Mouse (Mus musculus) myocyte (in vitro differentiated cells): ENCODE measurements around the gene Sox9. TPM values are rescaled to one million over a fixed set of nuclear protein-coding genes. Genes with fewer than 3 reads are reported as not detected.

ENCODE experiments used
- H3K27me3 ChIP-seq: one replicate; pipeline ENCODE4 v1.6.1; 2011; ENCODE audit not compliant: control insufficient read depth, insufficient read depth, insufficient read length
- H3K36me3 ChIP-seq: one replicate; pipeline ENCODE4 v1.6.1; 2011; ENCODE audit not compliant: control insufficient read depth, insufficient read depth
- H3K4me2 ChIP-seq: one replicate; pipeline ENCODE4 v1.6.1; 2011; ENCODE audit warnings: low read depth, control low read depth
- H3K4me3 ChIP-seq: one replicate; pipeline ENCODE4 v1.5.1; 2011; ENCODE audit warnings: mild to moderate bottlenecking, control low read depth, moderate library complexity
- H3K79me2 ChIP-seq: one replicate; pipeline ENCODE4 v1.6.1; 2011; ENCODE audit not compliant: control insufficient read depth, insufficient read depth
- H3ac ChIP-seq: one replicate; pipeline ENCODE4 v1.6.1; 2011; ENCODE audit not compliant: control insufficient read depth, insufficient read length
- CEBPB ChIP-seq: IDR thresholded peaks from 2 replicates; pipeline ENCODE4 v1.6.1; 2011; ENCODE audit warnings: mild to moderate bottlenecking, moderate library complexity; ENCODE audit not compliant: poor library complexity, insufficient read depth, severe bottlenecking
- E2F4 ChIP-seq: IDR thresholded peaks from one replicate; pipeline ENCODE4 v1.6.1; 2011; ENCODE audit warnings: mild to moderate bottlenecking, control low read depth, moderate library complexity; ENCODE audit not compliant: insufficient read depth
- MAX ChIP-seq: IDR thresholded peaks from one replicate; pipeline ENCODE4 v1.6.1; 2011; ENCODE audit warnings: low read depth, mild to moderate bottlenecking, control low read depth
- MYOD1 ChIP-seq, 3 experiments: IDR thresholded peaks; one replicate each; pipeline ENCODE4 v1.6.1; 2011; ENCODE audit warnings: control low read depth in 2 of 3, low read depth in 2 of 3, mild to moderate bottlenecking in 2 of 3, moderate library complexity in 1 of 3; ENCODE audit not compliant: insufficient read length in 2 of 3, control insufficient read depth in 1 of 3
- MYOG ChIP-seq, 3 experiments: IDR thresholded peaks; one replicate each; pipeline ENCODE4 v1.6.1; 2011; ENCODE audit warnings: control low read depth in 2 of 3, low read depth in 2 of 3, mild to moderate bottlenecking in 2 of 3; ENCODE audit not compliant: insufficient read length in 2 of 3, control insufficient read depth in 1 of 3, insufficient read depth in 1 of 3
- POLR2A ChIP-seq: IDR thresholded peaks from one replicate; pipeline ENCODE4 v1.6.1; 2011; ENCODE audit warnings: low read depth, mild to moderate bottlenecking, control low read depth, moderate library complexity; ENCODE audit not compliant: insufficient read length
- POLR2AphosphoS2 ChIP-seq: IDR thresholded peaks from one replicate; pipeline ENCODE4 v1.6.1; 2011; ENCODE audit warnings: low read depth, control low read depth; ENCODE audit not compliant: insufficient read length
- REST ChIP-seq: IDR thresholded peaks from one replicate; pipeline ENCODE4 v1.6.1; 2011; ENCODE audit warnings: mild to moderate bottlenecking, control low read depth, moderate library complexity; ENCODE audit not compliant: insufficient read depth, insufficient read length
- SRF ChIP-seq: IDR thresholded peaks from one replicate; pipeline ENCODE4 v1.6.1; 2011; ENCODE audit warnings: low read depth; ENCODE audit not compliant: control insufficient read depth, insufficient read length
- TCF12 ChIP-seq: IDR thresholded peaks from one replicate; pipeline ENCODE4 v1.6.1; 2011; ENCODE audit warnings: mild to moderate bottlenecking, control low read depth; ENCODE audit not compliant: poor library complexity, insufficient read depth, severe bottlenecking
- TCF3 ChIP-seq: IDR thresholded peaks from one replicate; pipeline ENCODE4 v1.6.1; 2011; ENCODE audit warnings: low read depth, control low read depth; ENCODE audit not compliant: insufficient read length
- USF1 ChIP-seq: IDR thresholded peaks from one replicate; pipeline ENCODE4 v1.6.1; 2011; ENCODE audit warnings: low read depth, mild to moderate bottlenecking, control low read depth, moderate library complexity
- polyA plus RNA-seq: library from polyadenylated mRNA; unstranded; fragments of >200 nt; fragmentation: generic; extraction: Trizol; gene quantifications from one replicate; pipeline ENCODE4 v1.2.1, GENCODE M21; 2012; ENCODE audit warnings: missing spikeins

Sox9 gene
- 17.9 TPM for polyA plus RNA-seq

- Histone ChIP-seq H3K27me3 (no peaks in the 10 kb centered on the region), H3ac (peak within 1 kb of the TSS; percentile 66)
- TF ChIP-seq CEBPB (0 out of 2 replicates have a peak, but pooled peaks have one; percentile 5), POLR2A (peak; percentile 74), USF1 (no peak), MAX (no peak), POLR2AphosphoS2 (peak; percentile 75), TCF12 (no peak), MYOG (IDR thresholded peaks at IDR 0.05; ENCODE audit: control insufficient read depth in 1 of 3, insufficient read depth in 1 of 3, insufficient read length in 2 of 3, low read depth in 2 of 3) (no peak)
These were observed at the start of gene Sox9 for GRCm38 (mm10) chr11:112781994-112782356. Sox9 (plus strand) TSS chr11:112782224.

GRCm38 (mm10) chr11:112732401-112732800, 49.6 kb upstream of the Sox9 start:
- Histone ChIP-seq H3K4me2 (no peak overlapping the region), H3K79me2 (no peaks in the 10 kb centered on the region), H3K36me3 (no peaks in the 10 kb centered on the region), H3ac (no peak overlapping the region), H3K27me3 (no peaks in the 10 kb centered on the region), H3K4me3 (no peak overlapping the region)
- TF ChIP-seq USF1 (no peak), TCF3 (no peak), SRF (no peak), MAX (no peak), POLR2AphosphoS2 (no peak), MYOD1 (IDR thresholded peaks at IDR 0.05; ENCODE audit: control insufficient read depth in 1 of 3, insufficient read length in 2 of 3, low read depth in 2 of 3) (no peak), MYOG (IDR thresholded peaks at IDR 0.05; ENCODE audit: control insufficient read depth in 1 of 3, insufficient read depth in 1 of 3, insufficient read length in 2 of 3, low read depth in 2 of 3) (no peak)

More at GRCm38 (mm10) chr11:112781994-112782356, at the start of gene Sox9:
- Histone ChIP-seq H3K4me3 (peak within 1 kb of the TSS; percentile 98), H3K36me3 (peaks cover 23% of the 10 kb centered on the region), H3K79me2 (peaks cover 38% of the 10 kb centered on the region), H3K4me2 (peak within 1 kb of the TSS; percentile 76)

- no peak for TF ChIP-seq SRF
- no peak for TF ChIP-seq MYOD1 (IDR thresholded peaks at IDR 0.05; ENCODE audit: control insufficient read depth in 1 of 3, insufficient read length in 2 of 3, low read depth in 2 of 3)
- no peak for TF ChIP-seq TCF12
- no peak for TF ChIP-seq USF1
- TF ChIP-seq POLR2AphosphoS2: no peak
These were observed 45.0 kb upstream of the Sox9 start for GRCm38 (mm10) chr11:112737071-112737470.

GRCm38 (mm10) chr11:112739681-112740080, 42.3 kb upstream of the Sox9 start:
- Histone ChIP-seq H3K4me3 (no peak overlapping the region), H3ac (no peak overlapping the region), H3K79me2 (no peaks in the 10 kb centered on the region), H3K36me3 (no peaks in the 10 kb centered on the region), H3K27me3 (no peaks in the 10 kb centered on the region), H3K4me2 (no peak overlapping the region)
- TF ChIP-seq E2F4: no peak
- TF ChIP-seq REST: no peak
- no peak for TF ChIP-seq MYOD1 (IDR thresholded peaks at IDR 0.05; ENCODE audit: control insufficient read depth in 1 of 3, insufficient read length in 2 of 3, low read depth in 2 of 3)
- no peak for TF ChIP-seq USF1
- no peak for TF ChIP-seq MAX

More at GRCm38 (mm10) chr11:112737071-112737470, 45.0 kb upstream of the Sox9 start:
- Histone ChIP-seq H3K27me3 (no peaks in the 10 kb centered on the region), H3K4me3 (no peak overlapping the region), H3K79me2 (no peaks in the 10 kb centered on the region), H3K36me3 (no peaks in the 10 kb centered on the region), H3K4me2 (no peak overlapping the region), H3ac (no peak overlapping the region)

GRCm38 (mm10) chr11:112756516-112756915, 25.5 kb upstream of the Sox9 start:
- H3K36me3 ChIP-seq: no peaks in the 10 kb centered on the region
- TF ChIP-seq POLR2A: no peak
- no peak for TF ChIP-seq POLR2AphosphoS2
- TF ChIP-seq MAX: no peak
- TF ChIP-seq TCF12: no peak
- no peak for TF ChIP-seq E2F4
- no peak for TF ChIP-seq CEBPB
- no peak for TF ChIP-seq REST
- no peak for TF ChIP-seq MYOG (IDR thresholded peaks at IDR 0.05; ENCODE audit: control insufficient read depth in 1 of 3, insufficient read depth in 1 of 3, insufficient read length in 2 of 3, low read depth in 2 of 3)
- TF ChIP-seq USF1: no peak
- no peak for TF ChIP-seq SRF
- TF ChIP-seq TCF3: no peak
- no peak for TF ChIP-seq MYOD1 (IDR thresholded peaks at IDR 0.05; ENCODE audit: control insufficient read depth in 1 of 3, insufficient read length in 2 of 3, low read depth in 2 of 3)
- no peak overlapping the region for H3K4me2 ChIP-seq
- H3K27me3 ChIP-seq: no peaks in the 10 kb centered on the region
- H3K4me3 ChIP-seq: no peak overlapping the region
- no peak overlapping the region for H3ac ChIP-seq
- no peaks in the 10 kb centered on the region for H3K79me2 ChIP-seq
